Mouse (Mus musculus): Measurements from ENCODE around the gene Wnk2. TPM values are rescaled to one million over a fixed set of nuclear protein-coding genes. Genes with fewer than 3 reads are reported as not detected.

The Wnk2 gene
- 1.4 and 2.0 TPM in 2 replicates for polyA plus RNA-seq (2015; fragmentation: Nextera tagmentation; extraction: Ambion mirVana)

DNA sequence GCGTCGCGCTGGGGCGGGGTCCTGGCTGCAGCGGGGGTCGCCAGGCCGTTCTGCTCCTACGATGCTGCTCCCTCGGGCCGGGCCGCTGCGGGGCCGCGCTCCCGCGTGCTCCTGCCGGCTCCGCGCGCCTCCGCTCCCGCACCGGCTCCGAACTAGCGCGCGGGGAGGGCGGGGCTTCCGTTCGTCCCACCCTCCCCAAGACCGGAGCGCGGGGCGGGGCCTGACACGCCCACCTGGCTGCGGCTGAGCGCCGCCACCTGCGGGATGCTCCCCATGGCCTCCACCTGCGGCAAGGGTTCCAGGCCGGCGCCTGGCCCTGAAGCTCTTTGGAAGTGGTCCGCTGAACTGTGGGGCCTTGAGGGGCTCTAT lies at the start of gene Wnk2:
TSS of gene Wnk2 (minus strand) at position 157 of the 369 bp plus-strand sequence.
- Histone ChIP-seq H3K27ac (no peak within 1 kb of the TSS), H3K4me1 (replicated peaks) (peaks cover 47% of the 10 kb centered on the region), H3K9me3 (replicated peaks) (no peaks in the 10 kb centered on the region), H3K9ac (peak within 1 kb of the TSS; percentile 60), H3K4me2 (peak within 1 kb of the TSS; percentile 93), H3K27me3 (peaks cover 72% of the 10 kb centered on the region), H3K4me3 (peak within 1 kb of the TSS; percentile 74), H3K36me3 (no peaks in the 10 kb centered on the region)
- WGBS, result under 1% methylated on average over 30 of the region's 43 CpGs
- ATAC-seq (replicated peaks; ENCODE audit: insufficient number of reproducible peaks, insufficient read depth, low FRiP score, low read depth), result peak; percentile 54

DNA sequence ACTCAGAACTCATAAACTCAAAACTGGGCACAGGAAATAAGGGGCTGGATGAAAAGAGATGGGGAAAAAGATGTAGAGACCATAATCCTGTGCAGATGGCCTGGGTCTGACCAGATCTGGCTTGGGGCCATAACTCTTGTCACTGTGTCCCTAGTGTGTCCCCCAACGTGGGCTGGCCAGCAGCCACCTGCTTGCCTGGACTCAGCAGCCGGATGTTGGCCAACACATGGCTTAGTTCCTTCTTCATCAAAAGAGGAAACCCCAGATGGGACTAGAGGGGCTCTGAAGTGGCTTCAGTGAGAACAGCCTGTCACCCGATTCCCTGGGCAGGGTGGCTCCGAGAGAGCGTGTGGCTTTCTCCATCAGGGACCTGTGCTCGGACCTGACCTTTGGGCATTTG lies 49.0 kb upstream of the Wnk2 start:
- H3K4me3 ChIP-seq, result no peak overlapping the region
- H3K4me2 ChIP-seq, result no peak overlapping the region
- no peak for ATAC-seq (replicated peaks; ENCODE audit: insufficient number of reproducible peaks, insufficient read depth, low FRiP score, low read depth)
- no peak overlapping the region for H3K27ac ChIP-seq
- no peak overlapping the region for H3K9ac ChIP-seq
- H3K36me3 ChIP-seq, result peaks cover 18% of the 10 kb centered on the region
- WGBS, result 57% methylated on average over 6 of the region's 6 CpGs
- H3K4me1 ChIP-seq (replicated peaks), result peaks cover 18% of the 10 kb centered on the region
- H3K27me3 ChIP-seq, result no peaks in the 10 kb centered on the region
- H3K9me3 ChIP-seq (replicated peaks), result no peaks in the 10 kb centered on the region

DNA sequence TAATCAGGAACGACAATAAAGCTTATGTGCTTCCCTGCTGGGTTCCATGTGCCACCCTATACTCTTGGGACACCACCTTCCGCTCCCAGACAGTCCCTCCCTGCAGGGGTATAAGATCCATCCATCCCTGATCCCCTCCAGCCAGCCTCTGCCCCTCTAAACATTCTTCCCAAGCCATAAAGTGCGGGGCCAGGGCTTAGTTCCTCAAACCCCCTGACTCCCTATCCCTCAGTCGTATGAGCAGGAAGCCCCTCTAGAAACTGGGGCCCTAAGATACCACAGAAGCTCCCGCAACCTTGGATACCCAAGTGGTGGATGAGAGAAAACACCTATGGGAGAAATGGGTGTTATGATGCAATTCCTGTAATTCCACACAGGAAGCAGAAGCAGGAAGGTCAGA lies 48.4 kb upstream of the Wnk2 start:
- no peak overlapping the region for H3K4me2 ChIP-seq
- no peak overlapping the region for H3K9ac ChIP-seq
- H3K27me3 ChIP-seq, result no peaks in the 10 kb centered on the region
- no peaks in the 10 kb centered on the region for H3K9me3 ChIP-seq (replicated peaks)
- no peak for ATAC-seq (replicated peaks; ENCODE audit: insufficient number of reproducible peaks, insufficient read depth, low FRiP score, low read depth)
- no peak overlapping the region for H3K27ac ChIP-seq
- H3K4me1 ChIP-seq (replicated peaks), result peaks cover 23% of the 10 kb centered on the region
- peaks cover 18% of the 10 kb centered on the region for H3K36me3 ChIP-seq
- no peak overlapping the region for H3K4me3 ChIP-seq
- 82% methylated on average over 5 of the region's 5 CpGs for WGBS

- no peak overlapping the region for H3K4me3 ChIP-seq
- no peak overlapping the region for H3K4me2 ChIP-seq
- H3K27me3 ChIP-seq, result no peaks in the 10 kb centered on the region
- H3K9ac ChIP-seq, result no peak overlapping the region
- no peak for ATAC-seq (replicated peaks; ENCODE audit: insufficient number of reproducible peaks, insufficient read depth, low FRiP score, low read depth)
- peaks cover 18% of the 10 kb centered on the region for H3K36me3 ChIP-seq
- H3K4me1 ChIP-seq (replicated peaks), result peaks cover 29% of the 10 kb centered on the region
- no peaks in the 10 kb centered on the region for H3K9me3 ChIP-seq (replicated peaks)
- 83% methylated on average over 7 of the region's 7 CpGs for WGBS
- H3K27ac ChIP-seq, result no peak overlapping the region
These were observed 47.8 kb upstream of the Wnk2 start for GRCm38 (mm10) chr13:49195651-49196050.

GRCm38 (mm10) chr13:49194811-49195210 lies 47.0 kb upstream of the Wnk2 start:
- 93% methylated on average over 13 of the region's 13 CpGs for WGBS
- Histone ChIP-seq H3K9me3 (replicated peaks) (no peaks in the 10 kb centered on the region), H3K27me3 (no peaks in the 10 kb centered on the region), H3K4me1 (replicated peaks) (peaks cover 37% of the 10 kb centered on the region), H3K27ac (no peak overlapping the region), H3K4me3 (no peak overlapping the region), H3K36me3 (peaks cover 18% of the 10 kb centered on the region), H3K4me2 (no peak overlapping the region), H3K9ac (no peak overlapping the region)
- no peak for ATAC-seq (replicated peaks; ENCODE audit: insufficient number of reproducible peaks, insufficient read depth, low FRiP score, low read depth)

- Histone ChIP-seq H3K36me3 (peaks cover 18% of the 10 kb centered on the region), H3K4me2 (no peak overlapping the region), H3K4me1 (replicated peaks) (peaks cover 49% of the 10 kb centered on the region), H3K9me3 (replicated peaks) (no peaks in the 10 kb centered on the region), H3K27me3 (no peaks in the 10 kb centered on the region), H3K27ac (no peak overlapping the region), H3K4me3 (no peak overlapping the region), H3K9ac (no peak overlapping the region)
- no peak for ATAC-seq (replicated peaks; ENCODE audit: insufficient number of reproducible peaks, insufficient read depth, low FRiP score, low read depth)
- WGBS, result 91% methylated on average over 17 of the region's 17 CpGs
These were observed 45.8 kb upstream of the Wnk2 start for GRCm38 (mm10) chr13:49193650-49194049.

- WGBS, result 67% methylated on average over 16 of the region's 16 CpGs
- Histone ChIP-seq H3K9me3 (replicated peaks) (no peaks in the 10 kb centered on the region), H3K36me3 (peaks cover 18% of the 10 kb centered on the region), H3K27ac (no peak overlapping the region), H3K4me1 (replicated peaks) (peaks cover 61% of the 10 kb centered on the region), H3K4me2 (no peak overlapping the region), H3K27me3 (no peaks in the 10 kb centered on the region), H3K9ac (no peak overlapping the region), H3K4me3 (no peak overlapping the region)
- no peak for ATAC-seq (replicated peaks; ENCODE audit: insufficient number of reproducible peaks, insufficient read depth, low FRiP score, low read depth)
These were observed 44.5 kb upstream of the Wnk2 start for GRCm38 (mm10) chr13:49192156-49192855.

DNA sequence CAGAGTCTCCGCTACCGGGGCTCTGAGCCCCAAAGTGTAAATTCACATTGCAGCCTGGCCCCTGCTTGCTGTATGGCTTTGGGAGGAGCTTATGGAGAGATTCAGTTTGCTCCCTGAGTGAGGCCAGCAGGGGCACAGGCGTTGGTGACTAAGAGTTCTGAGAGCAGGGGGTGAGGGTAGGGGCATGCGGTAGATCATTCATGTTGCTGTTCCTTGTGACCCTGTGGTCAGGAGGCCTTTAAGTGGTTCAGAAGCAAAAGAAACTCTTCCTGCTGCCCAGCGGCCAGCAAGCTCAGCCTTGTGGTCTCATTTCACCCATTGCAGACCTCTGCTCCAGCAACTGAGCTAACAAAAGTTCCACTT lies 43.8 kb upstream of the Wnk2 start:
- no peak overlapping the region for H3K4me2 ChIP-seq
- H3K36me3 ChIP-seq, result peaks cover 18% of the 10 kb centered on the region
- 0 out of 2 replicates have a peak overlapping the region, but pooled peaks have one; percentile 12 for H3K9ac ChIP-seq
- H3K27me3 ChIP-seq, result no peaks in the 10 kb centered on the region
- peak overlapping the region; percentile 37; the same call in 1 of the 2 replicates for H3K27ac ChIP-seq
- no peak for ATAC-seq (replicated peaks; ENCODE audit: insufficient number of reproducible peaks, insufficient read depth, low FRiP score, low read depth)
- no peak overlapping the region for H3K4me3 ChIP-seq
- H3K9me3 ChIP-seq (replicated peaks), result no peaks in the 10 kb centered on the region
- 50% methylated on average over 5 of the region's 5 CpGs for WGBS
- peaks cover 60% of the 10 kb centered on the region for H3K4me1 ChIP-seq (replicated peaks)

DNA sequence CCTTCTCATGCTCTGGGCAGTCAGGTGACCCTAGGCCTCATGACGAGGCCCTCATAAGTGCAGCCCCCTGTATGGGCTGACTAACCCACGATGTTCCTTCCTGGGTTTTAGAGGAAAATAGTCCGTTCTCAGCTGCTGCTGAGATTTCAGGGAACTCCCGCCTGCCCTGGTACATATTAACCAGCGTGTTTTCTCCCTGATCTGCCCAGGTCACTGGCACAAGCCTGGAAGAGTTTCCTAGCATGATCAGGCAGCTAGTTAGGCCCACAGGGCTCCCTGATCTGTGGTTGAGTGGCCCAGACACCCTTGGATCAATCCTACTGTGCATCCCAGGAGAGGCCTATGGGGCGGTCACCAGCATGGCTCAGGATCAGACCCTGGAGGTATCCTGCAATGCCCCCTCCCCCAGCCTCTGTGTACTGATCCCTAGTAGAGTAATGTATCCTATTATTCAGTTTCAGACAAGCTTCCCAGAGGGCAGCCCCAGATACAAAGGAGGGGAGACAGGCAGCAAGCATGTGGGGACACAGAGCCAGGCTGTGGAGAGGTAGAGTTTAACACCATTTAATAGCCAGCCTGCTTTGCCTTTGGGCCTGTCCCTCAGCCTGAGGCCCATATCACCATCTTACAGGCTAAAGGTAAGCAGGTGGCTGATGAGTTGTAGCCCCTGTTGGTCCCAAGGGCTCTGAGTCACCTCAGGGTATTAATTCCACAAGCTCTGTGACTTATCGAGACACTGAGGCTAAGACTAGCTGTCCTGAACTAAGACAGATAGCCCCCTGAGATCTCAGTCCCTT lies 43.3 kb upstream of the Wnk2 start:
- no peaks in the 10 kb centered on the region for H3K9me3 ChIP-seq (replicated peaks)
- peaks cover 62% of the 10 kb centered on the region for H3K4me1 ChIP-seq (replicated peaks)
- 76% methylated on average over 7 of the region's 7 CpGs for WGBS
- peak overlapping the region; percentile 37; the same call in 1 of the 2 replicates for H3K27ac ChIP-seq
- H3K9ac ChIP-seq, result 0 out of 2 replicates have a peak overlapping the region, but pooled peaks have one; percentile 12
- no peaks in the 10 kb centered on the region for H3K27me3 ChIP-seq
- peaks cover 14% of the 10 kb centered on the region; the same call in 1 of the 2 replicates for H3K36me3 ChIP-seq
- H3K4me3 ChIP-seq, result no peak overlapping the region
- H3K4me2 ChIP-seq, result no peak overlapping the region
- ATAC-seq (replicated peaks; ENCODE audit: insufficient number of reproducible peaks, insufficient read depth, low FRiP score, low read depth), result no peak

DNA sequence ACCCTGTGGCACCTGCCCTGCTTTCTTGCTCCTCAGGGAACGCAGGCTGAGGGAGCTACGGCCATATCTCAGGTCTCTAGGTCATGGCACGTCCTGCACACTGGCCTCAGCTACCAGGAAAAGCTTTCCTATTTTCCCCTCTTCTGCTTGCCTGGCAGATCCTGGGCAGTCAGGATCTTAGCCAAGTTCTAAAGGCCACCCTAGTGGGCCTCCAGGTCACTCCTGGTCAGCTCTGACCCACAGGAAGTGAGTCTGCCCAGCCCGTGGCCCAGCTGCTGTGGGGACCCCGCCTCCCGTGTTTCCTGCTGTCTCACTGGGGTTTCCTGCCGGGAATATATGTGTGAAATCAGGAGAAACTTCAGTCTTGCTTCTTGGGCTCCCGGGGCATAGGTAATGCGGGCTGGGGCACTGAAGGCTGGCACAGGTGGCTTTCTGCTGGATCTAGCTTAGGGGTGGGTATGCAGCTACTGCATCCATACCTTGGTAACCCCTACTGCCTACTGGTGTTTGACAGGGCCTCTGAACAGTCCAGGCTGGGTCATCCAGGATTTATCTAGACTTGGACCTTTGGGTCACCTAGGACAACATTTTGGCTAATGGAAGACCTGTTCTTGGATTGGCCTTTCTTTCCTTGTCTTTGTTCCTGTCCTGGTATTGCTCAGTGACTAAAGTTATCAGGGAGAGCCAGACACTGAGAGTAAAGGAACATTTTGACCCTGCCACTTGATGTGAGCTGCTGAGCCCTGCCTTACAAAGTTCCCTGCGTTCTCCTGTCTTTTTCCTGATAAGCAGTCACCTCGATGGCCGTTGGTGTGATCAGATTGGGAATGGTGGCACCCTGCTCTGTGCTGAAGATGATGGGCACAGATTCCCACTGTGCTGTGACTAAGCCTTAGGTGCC lies 42.4 kb upstream of the Wnk2 start:
- 0 out of 2 replicates have a peak overlapping the region, but pooled peaks have one; percentile 0 for H3K9ac ChIP-seq
- no peaks in the 10 kb centered on the region for H3K9me3 ChIP-seq (replicated peaks)
- WGBS, result 53% methylated on average over 12 of the region's 12 CpGs
- H3K4me3 ChIP-seq, result no peak overlapping the region
- H3K4me1 ChIP-seq (replicated peaks), result peaks cover 62% of the 10 kb centered on the region
- H3K4me2 ChIP-seq, result 0 out of 2 replicates have a peak overlapping the region, but pooled peaks have one; percentile 14
- H3K36me3 ChIP-seq, result peaks cover 6% of the 10 kb centered on the region; the same call in 1 of the 2 replicates
- H3K27ac ChIP-seq, result peak overlapping the region; percentile 49
- no peak for ATAC-seq (replicated peaks; ENCODE audit: insufficient number of reproducible peaks, insufficient read depth, low FRiP score, low read depth)
- no peaks in the 10 kb centered on the region for H3K27me3 ChIP-seq

DNA sequence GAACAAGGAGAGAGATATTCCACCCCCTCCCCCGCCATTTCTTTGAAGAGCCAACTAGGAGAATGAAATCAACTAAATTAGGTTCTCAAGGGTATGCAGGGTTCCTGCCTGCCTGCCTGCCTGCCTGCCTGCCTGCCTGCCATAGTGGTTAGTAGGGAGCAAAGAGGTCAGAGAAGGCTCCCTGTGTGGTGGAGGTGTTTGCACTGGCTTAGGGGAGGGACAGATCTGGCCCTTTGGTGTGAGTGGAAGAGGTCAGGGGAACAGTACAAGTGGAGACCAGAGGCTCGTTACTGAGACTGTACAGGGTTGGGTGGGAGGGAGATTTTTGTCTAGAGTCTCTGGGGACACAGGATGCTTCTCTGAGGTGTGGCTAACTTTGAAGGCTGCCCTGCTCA lies 41.1 kb upstream of the Wnk2 start:
- peak overlapping the region; percentile 99 for H3K4me2 ChIP-seq
- H3K9me3 ChIP-seq (replicated peaks), result no peaks in the 10 kb centered on the region
- 0 out of 2 replicates have a peak overlapping the region, but pooled peaks have one; percentile 92 for H3K27ac ChIP-seq
- no peak overlapping the region for H3K9ac ChIP-seq
- H3K27me3 ChIP-seq, result no peaks in the 10 kb centered on the region
- H3K4me3 ChIP-seq, result no peak overlapping the region; the same call in 1 of the 2 replicates
- 66% methylated on average over 2 of the region's 2 CpGs for WGBS
- no peak for ATAC-seq (replicated peaks; ENCODE audit: insufficient number of reproducible peaks, insufficient read depth, low FRiP score, low read depth)
- H3K36me3 ChIP-seq, result no peaks in the 10 kb centered on the region
- peaks cover 62% of the 10 kb centered on the region for H3K4me1 ChIP-seq (replicated peaks)

Measured in heart, embryonic 15.5 days (tissue).